Mouse (Mus musculus) cerebellum, adult 11 months (tissue): ENCODE data around the gene Sugp2.
A peak's percentile ranks its signal among the peaks of the same experiment; 100 is the strongest.

ENCODE experiments used
- DNase-seq: peaks from one replicate; pipeline ENCODE4 v3.0.0; 2022

Sugp2 gene

DNA sequence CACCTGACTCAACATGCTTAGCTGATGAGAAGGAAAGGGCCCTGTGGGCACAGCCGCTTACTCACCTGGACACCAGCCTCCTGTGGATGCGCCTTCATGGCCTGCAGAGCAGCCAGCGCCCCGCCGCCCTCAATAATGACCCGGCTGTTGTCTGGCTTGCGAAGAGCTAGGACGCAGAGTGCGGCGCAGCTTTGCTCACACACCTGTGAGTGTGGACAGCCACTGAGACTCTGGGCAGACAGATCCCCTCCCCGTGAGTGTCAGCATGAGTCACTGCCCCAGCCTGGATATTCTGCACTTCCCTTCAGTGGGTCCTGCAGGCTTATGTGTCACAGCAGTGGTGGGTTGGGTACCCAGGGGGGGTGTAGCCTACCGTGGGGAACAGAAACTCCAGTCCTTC lies 12.0 kb upstream of the Sugp2 start:
- no peak for DNase-seq

DNA sequence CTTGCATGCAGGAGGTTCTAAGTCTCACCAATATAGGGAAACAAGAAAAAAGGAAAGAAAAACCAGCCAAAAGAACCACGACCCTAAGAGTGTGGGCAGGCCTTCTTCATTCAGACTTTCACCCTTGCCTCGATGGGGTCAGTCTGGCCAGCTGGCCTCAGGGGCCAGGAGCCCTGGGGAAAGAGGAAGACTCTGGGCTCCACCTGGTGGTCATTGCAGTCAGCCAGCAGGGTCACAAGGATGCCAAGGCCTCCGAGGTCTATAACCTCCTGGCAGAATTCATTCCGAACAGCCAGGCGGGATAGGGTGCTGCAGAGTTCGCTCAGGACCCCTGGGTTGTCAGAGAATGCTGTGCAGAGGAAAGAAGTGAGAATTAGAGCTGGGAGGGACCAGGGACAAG lies 10.7 kb upstream of the Sugp2 start:
- DNase-seq = no peak

- DNase-seq = no peak
Observed at GRCm38 (mm10) chr8:70227997-70228396, 6.0 kb upstream of the Sugp2 start.

DNA sequence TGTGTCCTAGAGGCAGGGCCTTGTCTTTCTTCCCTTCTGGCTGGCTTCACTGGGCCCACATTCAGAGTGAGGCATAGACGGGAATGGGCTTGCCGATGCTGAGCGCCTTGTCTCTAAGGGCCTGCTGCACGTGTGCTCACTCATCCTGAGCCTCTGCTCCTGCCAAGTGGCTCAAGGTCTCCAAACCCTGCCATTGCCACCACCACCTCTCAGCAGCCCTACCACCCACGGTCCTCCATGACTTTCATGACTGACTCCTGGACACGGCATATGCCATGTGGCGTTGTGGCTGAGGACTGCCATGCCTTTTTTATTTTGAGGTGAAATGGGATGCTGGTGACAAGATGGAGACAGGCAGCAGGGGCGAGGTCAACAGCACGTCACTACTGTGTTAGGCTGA lies 3.2 kb upstream of the Sugp2 start:
- DNase-seq = no peak

- peak; percentile 29 for DNase-seq
Observed at GRCm38 (mm10) chr8:70233606-70234005, 420 bp upstream of the Sugp2 start.

GRCm38 (mm10) chr8:70234781-70235128 lies 729 bp downstream of the Sugp2 start:
- no peak for DNase-seq

DNA sequence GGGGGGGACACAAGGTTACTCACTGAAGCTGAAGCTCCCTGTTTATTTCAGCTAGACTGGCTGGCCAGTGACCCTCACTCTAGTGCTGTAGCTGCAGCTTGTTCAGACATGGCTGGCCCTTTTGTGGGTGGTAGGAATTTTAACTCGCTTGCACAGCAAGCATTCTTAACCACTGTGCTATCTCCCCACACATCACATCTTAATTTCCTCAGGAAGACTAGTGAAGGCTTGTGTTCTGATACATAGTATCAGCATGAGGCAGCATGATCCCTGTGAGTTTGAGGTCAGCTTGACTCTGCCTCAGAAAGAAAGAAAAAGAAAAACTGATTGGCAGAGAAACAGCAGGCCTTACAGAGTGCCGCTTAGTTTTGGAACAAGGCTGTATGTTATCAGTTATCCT lies 3.8 kb downstream of the Sugp2 start:
- no peak for DNase-seq

- DNase-seq = no peak
Observed at GRCm38 (mm10) chr8:70240642-70241041, 6.6 kb downstream of the Sugp2 start.

- DNase-seq = no peak
Observed at GRCm38 (mm10) chr8:70246622-70247021, 12.6 kb downstream of the Sugp2 start.

DNA sequence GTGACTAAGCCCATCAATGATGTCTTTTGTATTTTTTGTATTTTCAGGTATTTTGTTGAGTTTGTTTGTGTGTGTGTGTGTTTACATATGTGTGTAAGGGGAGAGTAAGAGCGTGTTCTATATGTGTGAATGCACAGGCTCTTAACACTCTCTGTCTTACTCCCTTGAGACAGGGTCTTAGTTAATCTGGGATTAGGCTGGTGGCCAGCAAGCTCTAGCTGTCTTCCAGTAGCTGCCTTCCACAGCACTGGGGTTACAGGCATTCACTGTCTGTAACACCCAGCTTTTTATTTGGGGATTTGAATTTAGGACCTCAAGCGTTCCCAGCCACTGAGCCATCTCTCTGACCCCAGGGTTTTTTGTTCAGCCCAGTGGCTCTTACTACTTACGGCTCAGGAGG lies 13.8 kb downstream of the Sugp2 start:
- no peak for DNase-seq

GRCm38 (mm10) chr8:70254628-70255027 lies 20.6 kb downstream of the Sugp2 start:
- no peak for DNase-seq

DNA sequence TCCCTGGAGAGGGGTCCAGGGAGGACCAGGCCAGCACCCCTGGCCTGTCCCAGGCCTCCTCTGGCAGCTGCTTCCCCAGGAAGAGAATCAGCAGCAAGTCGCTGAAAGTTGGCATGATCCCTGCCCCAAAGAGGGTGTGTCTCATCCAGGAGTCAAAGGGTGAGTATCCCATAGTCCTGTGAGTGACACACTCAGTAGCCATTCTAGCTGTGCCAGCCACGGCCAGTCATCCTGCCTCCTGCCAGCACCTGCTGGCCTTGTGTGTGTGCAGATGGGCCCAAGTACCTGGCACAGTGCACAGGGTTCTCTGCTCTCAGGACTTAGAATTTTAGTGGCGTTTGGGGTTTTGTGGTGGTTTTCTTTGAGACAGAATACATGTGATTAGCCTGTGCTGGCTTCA lies 23.4 kb downstream of the Sugp2 start:
- DNase-seq = peak; percentile 47

DNA sequence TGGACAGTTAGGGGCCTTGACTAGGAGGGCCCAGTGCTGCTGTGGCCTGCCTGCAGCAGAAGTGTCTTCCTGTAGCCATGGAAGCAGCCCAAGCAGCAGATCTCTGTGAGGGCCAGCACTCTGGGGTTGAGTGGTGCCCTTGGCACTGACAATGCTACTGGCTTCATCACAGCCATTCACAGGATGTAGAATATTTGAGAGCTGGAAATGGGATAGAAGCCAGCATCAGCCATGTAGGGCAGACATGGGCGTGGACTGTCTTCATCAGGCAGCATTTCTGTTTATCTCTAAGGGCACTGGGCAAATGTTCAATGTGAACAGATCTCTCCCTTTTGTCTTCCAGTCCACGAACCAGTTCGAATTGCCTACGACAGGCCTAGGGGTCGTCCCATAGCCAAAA lies 24.6 kb downstream of the Sugp2 start:
- no peak for DNase-seq

- DNase-seq = no peak
Observed at GRCm38 (mm10) chr8:70259043-70259442, 25.0 kb downstream of the Sugp2 start.

- DNase-seq = no peak
Observed at GRCm38 (mm10) chr8:70267674-70268073, 33.6 kb downstream of the Sugp2 start.

- DNase-seq = no peak
Observed at GRCm38 (mm10) chr8:70268311-70268710, 34.3 kb downstream of the Sugp2 start.

GRCm38 (mm10) chr8:70268799-70269565 lies 35.0 kb downstream of the Sugp2 start:
- no peak for DNase-seq

DNA sequence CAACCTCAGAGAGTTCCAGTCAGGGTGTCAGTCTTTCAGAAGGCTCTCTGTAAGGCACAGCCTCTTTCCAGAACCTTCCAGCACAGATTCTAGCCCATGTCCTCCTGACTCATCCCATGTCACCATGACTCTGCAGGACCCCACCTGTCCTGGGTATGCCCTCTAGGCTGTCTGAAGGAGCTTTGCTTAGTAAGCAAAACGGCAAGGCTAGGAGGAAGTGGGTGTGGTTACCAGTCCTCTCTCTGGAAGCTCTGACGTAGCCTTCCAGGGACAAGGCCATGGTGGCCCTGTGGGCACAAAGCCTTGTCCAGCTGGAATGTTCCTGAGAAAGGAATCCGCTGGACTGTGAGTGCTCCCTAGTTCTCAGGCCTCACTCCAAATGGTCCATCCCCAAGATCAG lies 38.9 kb downstream of the Sugp2 start:
- DNase-seq = no peak

GRCm38 (mm10) chr8:70274350-70274749 lies 40.3 kb downstream of the Sugp2 start:
- no peak for DNase-seq

DNA sequence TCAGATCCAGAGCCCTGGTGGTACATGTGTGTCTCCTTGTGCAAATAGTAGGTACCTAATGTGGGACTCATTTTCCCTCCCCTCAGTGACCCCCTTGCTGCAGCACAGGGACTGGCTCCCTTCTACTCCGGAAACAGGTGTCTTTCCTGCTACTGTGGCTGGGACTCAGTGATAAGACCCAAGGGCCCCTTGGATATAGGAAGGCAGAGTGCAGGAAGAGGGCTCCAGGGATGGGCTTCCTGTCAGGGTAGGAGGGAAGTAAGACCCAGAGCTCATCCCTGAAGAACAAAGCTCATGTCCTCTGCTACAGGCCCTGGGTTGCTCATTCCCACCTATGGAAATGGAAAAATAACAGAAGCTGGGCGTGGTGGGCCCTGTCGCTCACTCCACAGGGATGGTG lies 42.5 kb downstream of the Sugp2 start:
- DNase-seq = no peak

- DNase-seq = no peak
Observed at GRCm38 (mm10) chr8:70278175-70278574, 44.1 kb downstream of the Sugp2 start.

DNA sequence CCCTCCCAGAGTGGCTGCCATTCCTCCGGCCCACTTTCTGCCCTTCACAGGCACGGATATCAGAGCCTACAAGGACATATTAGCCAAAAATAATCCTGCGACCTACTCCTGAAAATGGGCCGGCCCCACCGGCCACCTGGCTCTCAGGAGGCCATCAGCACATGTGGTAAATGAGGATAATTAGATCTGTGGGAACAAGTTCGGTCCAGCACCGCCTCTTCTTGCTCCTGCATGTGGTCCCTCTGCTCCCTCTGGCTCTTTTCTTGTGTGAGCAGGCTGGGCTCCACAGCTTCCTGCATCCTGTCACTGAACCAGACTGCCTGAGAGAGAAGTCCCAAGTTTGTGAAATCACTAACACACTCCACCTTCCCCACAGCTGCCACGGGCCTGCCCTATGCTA lies 45.2 kb downstream of the Sugp2 start:
- no peak for DNase-seq

DNA sequence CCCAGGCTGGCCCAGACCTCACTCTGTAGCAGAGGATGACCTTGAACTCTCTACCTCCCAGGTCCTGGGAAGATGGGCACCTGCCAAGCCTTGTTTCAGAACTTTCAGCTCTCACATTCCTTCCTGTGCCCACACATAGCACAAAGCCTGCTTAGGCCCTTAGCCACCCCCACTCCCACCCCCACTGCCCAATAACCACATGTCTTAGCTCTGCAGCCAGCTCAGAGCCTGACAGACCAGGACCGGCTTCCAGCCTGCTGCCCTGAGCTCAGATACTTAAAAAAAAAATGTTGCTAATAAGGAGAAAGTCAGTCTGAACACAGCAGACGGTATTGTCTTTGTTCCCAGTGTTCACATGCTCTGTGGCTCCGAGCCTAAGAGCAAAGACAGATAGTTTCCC lies 47.0 kb downstream of the Sugp2 start:
- no peak for DNase-seq

DNA sequence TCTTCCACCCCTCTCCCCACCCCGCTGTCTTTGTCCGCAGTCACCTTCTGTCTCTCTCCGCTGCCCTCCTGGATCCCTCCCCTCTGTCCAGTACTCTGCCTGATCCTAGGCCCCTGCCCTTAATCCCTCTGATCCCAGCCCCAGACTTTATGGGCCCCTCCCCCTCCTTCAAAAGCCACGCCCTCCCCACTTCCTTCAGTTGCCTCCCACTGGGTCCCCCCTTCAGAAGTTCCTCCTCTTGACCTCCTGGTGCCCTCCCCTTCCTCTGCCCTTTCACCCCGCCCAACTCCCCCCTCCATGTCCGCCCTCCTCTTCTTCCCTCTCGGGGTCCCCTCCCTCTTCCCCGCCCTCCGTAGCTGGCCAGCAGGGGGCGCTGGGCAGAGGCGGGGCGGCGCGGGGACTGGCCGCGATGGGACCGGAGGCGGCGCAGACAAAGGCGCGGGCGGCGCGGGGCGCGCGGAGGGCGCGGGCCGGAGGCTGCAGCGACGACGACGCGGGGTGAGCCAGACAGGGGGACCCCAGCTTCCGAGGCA lies 48.6 kb downstream of the Sugp2 start, which contains the start of gene Homer3:
Gene Homer3, plus strand, starts transcription at position 225 of the 533 bp plus-strand sequence.
- peak; percentile 44 for DNase-seq
